Mouse (Mus musculus) urinary bladder, postnatal 36 days (tissue): ENCODE data around the gene Agtr2.
"Not testable (repeated sequence)": the region's sequence is repeated elsewhere in the genome, so short reads cannot be mapped to it uniquely, and the experiment has no call there.

Experiments used
- DNase-seq, 2 experiments: peaks; one replicate each; pipeline ENCODE4 v3.0.0; 2022; ENCODE audit warnings: low spot score in 2 of 2, mixed read lengths in 1 of 2

Agtr2 gene

GRCm38 (mm10) chrX:21484414-21484813 is at the start of gene Agtr2:
Gene Agtr2, plus strand, starts transcription at chrX:21484544.
- DNase-seq: no peak

GRCm38 (mm10) chrX:21452519-21452918 is 31.8 kb upstream of the Agtr2 start:
- DNase-seq: no peak

- no peak for DNase-seq
These were observed 3.8 kb downstream of the Agtr2 start for GRCm38 (mm10) chrX:21488111-21488510.

GRCm38 (mm10) chrX:21500242-21500641 is 15.9 kb downstream of the Agtr2 start:
- DNase-seq: no peak

- DNase-seq: not testable (repeated sequence)
These were observed 23.0 kb downstream of the Agtr2 start for GRCm38 (mm10) chrX:21507333-21507732.

- no peak for DNase-seq
These were observed 38.2 kb downstream of the Agtr2 start for GRCm38 (mm10) chrX:21522590-21522989.
